Mouse (Mus musculus) hematopoietic multipotent progenitor cell, adult 10-12 weeks (in vitro differentiated cells): ENCODE measurements around the gene Olfr573-ps1. TPM values are rescaled to one million over a fixed set of nuclear protein-coding genes. Genes with fewer than 3 reads are reported as not detected.

Experiments
- polyA plus RNA-seq: library from polyadenylated mRNA; stranded (reverse); fragments of >175 nt; gene quantifications from 2 replicates; pipeline ENCODE4 v1.2.3, GENCODE M21; 2012; ENCODE audit warnings: low replicate concordance

The Olfr573-ps1 gene
- polyA plus RNA-seq, result not detected in 2 replicates

DNA sequence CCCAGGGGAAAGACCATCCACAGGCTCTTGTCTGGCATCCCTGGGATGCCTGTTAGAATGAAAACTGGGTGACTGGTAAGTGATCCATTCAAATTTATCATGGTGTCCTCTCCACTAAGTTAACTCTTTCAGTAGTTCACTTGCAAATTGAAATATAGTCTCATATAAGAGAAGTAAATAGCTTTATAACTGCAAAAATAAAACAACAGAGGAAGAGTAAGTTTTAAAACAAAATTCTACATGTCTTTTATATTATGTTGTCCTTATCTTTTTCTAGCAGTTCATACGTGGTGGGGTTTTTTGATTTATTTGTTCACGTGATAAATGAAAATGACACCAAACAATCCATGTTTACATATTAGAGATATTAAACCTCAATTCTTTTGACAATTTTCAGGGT, at the start of gene Olfr573-ps1:
Gene Olfr573-ps1 (minus strand): TSS at position 101 of the 400 bp plus-strand sequence.

DNA sequence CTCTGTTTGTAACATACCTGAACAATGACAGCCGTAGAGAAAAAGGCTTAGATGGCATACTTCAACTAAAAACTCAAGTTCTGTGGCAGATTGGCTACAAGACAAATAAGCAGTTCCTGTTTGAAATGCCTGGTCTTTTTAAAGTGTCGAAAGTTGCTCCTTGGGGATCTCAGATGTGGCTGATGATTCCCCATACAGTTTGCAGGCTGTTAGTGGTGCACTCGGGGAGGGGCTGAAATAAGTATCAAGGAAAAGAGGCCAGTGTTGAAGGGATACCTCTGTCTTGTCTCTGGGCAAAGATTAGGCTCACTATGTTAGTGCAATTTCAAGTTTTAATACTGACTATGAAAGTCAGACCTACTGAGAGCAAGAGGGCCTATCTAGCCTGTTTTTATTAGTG, 46.8 kb upstream of the Olfr573-ps1 start, which contains the start of gene Olfr578:
Gene Olfr578 (minus strand): TSS at position 101 of the 400 bp plus-strand sequence.

GRCm38 (mm10) chr7:102975843-102976242, 33.5 kb upstream of the Olfr573-ps1 start, which contains the start of gene Olfr577:
TSS of gene Olfr577 (minus strand) at chr7:102975943.

GRCm38 (mm10) chr7:102962360-102962759, 20.0 kb upstream of the Olfr573-ps1 start, which contains the start of gene Olfr576:
TSS of gene Olfr576 (plus strand) at chr7:102962660.

GRCm38 (mm10) chr7:102958593-102958992, 16.2 kb upstream of the Olfr573-ps1 start, which contains the start of gene Olfr575:
TSS of gene Olfr575 (minus strand) at chr7:102958775.

DNA sequence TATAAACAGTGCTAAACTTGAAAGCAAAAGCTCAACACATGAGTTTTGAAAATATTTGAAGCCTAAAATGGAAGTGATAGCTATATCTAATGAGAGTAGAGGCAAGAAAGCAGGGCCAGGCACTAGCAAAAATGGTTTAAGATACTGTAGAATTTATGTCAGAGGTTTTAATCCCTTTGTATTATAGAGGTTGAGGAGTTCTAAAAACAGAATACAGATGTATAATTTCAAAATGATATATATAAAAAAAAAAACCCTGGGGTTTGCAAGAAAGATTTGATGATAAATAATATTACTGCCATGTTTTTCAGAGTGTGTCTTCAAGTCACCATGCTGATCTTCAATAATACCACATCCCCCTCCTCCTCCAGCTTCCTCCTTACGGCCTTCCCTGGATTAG, 5.8 kb upstream of the Olfr573-ps1 start, which contains the start of gene Olfr574:
Gene Olfr574 (plus strand): TSS at position 301 of the 400 bp plus-strand sequence.

GRCm38 (mm10) chr7:102924109-102924508, 18.3 kb downstream of the Olfr573-ps1 start, which contains the start of gene Olfr572:
TSS of gene Olfr572 (plus strand) at chr7:102924409.

DNA sequence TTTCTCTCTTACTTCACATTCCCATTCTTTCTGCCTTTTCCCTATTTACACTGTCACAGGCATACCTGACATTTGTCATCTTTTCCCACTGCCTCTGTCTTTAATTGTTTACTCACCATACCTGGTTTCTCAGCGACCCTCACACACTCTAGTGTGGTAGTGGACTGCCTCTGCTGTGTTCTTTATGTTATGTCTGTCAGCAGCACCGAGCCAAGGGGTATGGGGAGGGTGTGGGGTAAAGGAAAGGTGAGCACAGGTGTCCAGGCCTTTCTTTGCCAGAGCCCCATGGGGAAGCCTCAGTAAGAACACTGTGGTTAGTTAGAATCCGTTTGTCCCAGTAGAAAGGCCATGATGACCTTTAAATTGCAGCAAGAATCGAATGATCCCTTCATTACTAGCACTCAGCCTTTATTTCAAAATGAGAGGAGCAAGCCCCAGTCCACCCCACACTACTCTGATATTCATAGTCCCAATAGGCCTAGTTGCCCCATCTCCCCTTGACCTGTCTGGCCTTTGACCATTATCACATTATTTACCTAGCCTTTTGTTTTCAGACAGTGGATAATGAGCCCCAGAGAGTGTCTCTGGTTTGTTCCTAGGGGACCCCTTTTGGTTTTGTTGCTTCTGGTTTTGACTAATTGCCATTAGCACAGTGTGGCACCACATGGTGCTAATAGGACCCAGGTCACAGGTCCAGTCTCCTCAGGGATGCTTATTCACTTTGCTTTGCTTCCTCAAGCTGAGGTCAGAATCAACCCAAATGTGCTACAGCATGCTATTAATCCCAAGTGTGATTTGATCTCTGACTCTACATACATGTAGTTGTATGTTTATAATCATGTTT, 25.1 kb downstream of the Olfr573-ps1 start, which contains the start of gene Olfr571:
Gene Olfr571 (minus strand): TSS at position 505 of the 844 bp plus-strand sequence.

Other genes with a start within 250 kb of the Olfr573-ps1 start
- not detected in 2 replicates for gene Olfr557, start 246.7 kb downstream of the Olfr573-ps1 start, polyA plus RNA-seq
- gene Olfr558, start 240.4 kb downstream of the Olfr573-ps1 start, polyA plus RNA-seq, result not detected in 2 replicates
- not detected in 2 replicates for gene Olfr33, start 223.5 kb downstream of the Olfr573-ps1 start, polyA plus RNA-seq
- not detected in 2 replicates for gene Olfr559, start 215.1 kb downstream of the Olfr573-ps1 start, polyA plus RNA-seq
- not detected in 2 replicates for gene Olfr560, start 183.2 kb downstream of the Olfr573-ps1 start, polyA plus RNA-seq
- not detected in 2 replicates for gene Olfr78, start 183.1 kb downstream of the Olfr573-ps1 start, polyA plus RNA-seq
- not detected in 2 replicates for gene Olfr561, start 171.4 kb downstream of the Olfr573-ps1 start, polyA plus RNA-seq
- not detected in 2 replicates for gene Olfr564, start 139.1 kb downstream of the Olfr573-ps1 start, polyA plus RNA-seq
- gene Olfr566, start 83.8 kb downstream of the Olfr573-ps1 start, polyA plus RNA-seq, result not detected in 2 replicates
- not detected in 2 replicates for gene Olfr568, start 65.5 kb downstream of the Olfr573-ps1 start, polyA plus RNA-seq
- gene Olfr569, start 51.7 kb downstream of the Olfr573-ps1 start, polyA plus RNA-seq, result not detected in 2 replicates
- not detected in 2 replicates for gene Olfr570, start 48.0 kb downstream of the Olfr573-ps1 start, polyA plus RNA-seq
- not detected in 2 replicates for gene Olfr571, start 25.0 kb downstream of the Olfr573-ps1 start, polyA plus RNA-seq
- gene Olfr572, start 18.2 kb downstream of the Olfr573-ps1 start, polyA plus RNA-seq, result not detected in 2 replicates
- gene Olfr574, start 5.9 kb upstream of the Olfr573-ps1 start, polyA plus RNA-seq, result not detected in 2 replicates
- not detected in 2 replicates for gene Olfr575, start 16.2 kb upstream of the Olfr573-ps1 start, polyA plus RNA-seq
- not detected in 2 replicates for gene Olfr576, start 20.1 kb upstream of the Olfr573-ps1 start, polyA plus RNA-seq
- gene Olfr577, start 33.4 kb upstream of the Olfr573-ps1 start, polyA plus RNA-seq, result not detected in 2 replicates
- gene Olfr578, start 46.7 kb upstream of the Olfr573-ps1 start, polyA plus RNA-seq, result not detected in 2 replicates
- not detected in 2 replicates for gene Olfr582, start 95.4 kb upstream of the Olfr573-ps1 start, polyA plus RNA-seq
- not detected in 2 replicates for gene Olfr583, start 108.7 kb upstream of the Olfr573-ps1 start, polyA plus RNA-seq
- not detected in 2 replicates for gene Olfr584, start 139.3 kb upstream of the Olfr573-ps1 start, polyA plus RNA-seq
- gene Olfr585, start 155.1 kb upstream of the Olfr573-ps1 start, polyA plus RNA-seq, result not detected in 2 replicates
- gene Olfr586, start 183.1 kb upstream of the Olfr573-ps1 start, polyA plus RNA-seq, result not detected in 2 replicates
- gene Olfr588-ps1, start 198.3 kb upstream of the Olfr573-ps1 start, polyA plus RNA-seq, result not detected in 2 replicates
- gene Olfr589, start 213.8 kb upstream of the Olfr573-ps1 start, polyA plus RNA-seq, result not detected in 2 replicates
- not detected in 2 replicates for gene Olfr591, start 235.8 kb upstream of the Olfr573-ps1 start, polyA plus RNA-seq
- 0.02 TPM in 1 of 2 replicates, not detected in the other for gene Olfr592, start 242.2 kb upstream of the Olfr573-ps1 start, polyA plus RNA-seq